Mouse (Mus musculus) Patski (cell line): Measurements from ENCODE around the gene Gmcl1. TPM values are rescaled to one million over a fixed set of nuclear protein-coding genes. Genes with fewer than 3 reads are reported as not detected.

Experiments used
- ATAC-seq: fragments of 100-300 bp; one replicate; pipeline ENCODE4 v1.8.0; 2021
- CTCF ChIA-PET: fragments of 350-600 bp; sonication (Branson Sonifier 250); formaldehyde crosslinking; loops from one replicate; lab custom pipeline; 2022; ENCODE audit warnings: inconsistent platforms; lab: Charles Lee
- POLR2A ChIA-PET: fragments of 350-600 bp; sonication (Branson Sonifier 250); formaldehyde crosslinking; loops from one replicate; lab custom pipeline; 2022; ENCODE audit warnings: antibody characterized with exemption, inconsistent platforms; lab: Charles Lee
- DNase-seq: peaks from one replicate; pipeline ENCODE4 v3.0.0-alpha.2; 2011; ENCODE audit warnings: low read depth, low spot score
- H3K27me3 ChIP-seq: fragments of 371-371 bp; one replicate; pipeline ENCODE4 v1.5.1; 2021
- CTCF ChIP-seq: fragments of 100-300 bp; IDR thresholded peaks from one replicate; pipeline ENCODE4 v1.5.1; 2021
- in situ Hi-C: fragments of 300-500 bp; cut with MboI; formaldehyde crosslinking; loops from 3 replicates; pipeline ENCODE4 v1.11.1; 2018; ENCODE audit warnings: low pct_unique_long_range_greater_than_20kb, mixed read lengths
- polyA plus RNA-seq: library from polyadenylated mRNA; unstranded; gene quantifications from one replicate; pipeline ENCODE4 v1.2.3, GENCODE M21; 2021

Gene Gmcl1
- polyA plus RNA-seq, 1 experiment from 2014 or later, result 59.1 TPM

- ChIA-PET CTCF (no interaction called here), POLR2A (interaction anchor here (1.0 kb wide), 1 partner anchor 12 kb away, joined by 5 read pairs; no protein-coding TSS in a partner anchor)
- DNase-seq (no peak), ATAC-seq (no peak)
- no peaks in the 10 kb centered on the region for H3K27me3 ChIP-seq
- in situ Hi-C loops, result no loop called here
- peak; percentile 17 for TF ChIP-seq CTCF
These were observed 39.4 kb upstream of the Gmcl1 start for GRCm38 (mm10) chr6:86772631-86773030.

GRCm38 (mm10) chr6:86768938-86769337 lies 35.8 kb upstream of the Gmcl1 start:
- CTCF ChIA-PET, result interaction anchor here (0.8 to 2.0 kb wide), 4 partner anchors 9 to 36 kb away, joined by 3 to 6 read pairs (median 4); no protein-coding TSS in a partner anchor
- no peaks in the 10 kb centered on the region for H3K27me3 ChIP-seq
- peak; percentile 74 for DNase-seq
- no peak for TF ChIP-seq CTCF
- POLR2A ChIA-PET, result interaction anchor here (1.0 to 1.4 kb wide), 2 partner anchors 14 to 22 kb away, joined by 4 to 6 read pairs; no protein-coding TSS in a partner anchor
- in situ Hi-C loops, result no loop called here
- peak; percentile 41 for ATAC-seq

- TF ChIP-seq CTCF, result no peak
- CTCF ChIA-PET, result interaction anchor here (0.8 to 2.0 kb wide), 4 partner anchors 10 to 37 kb away, joined by 3 to 6 read pairs (median 4); no protein-coding TSS in a partner anchor
- no peak for ATAC-seq
- DNase-seq, result no peak
- POLR2A ChIA-PET, result interaction anchor here (1.0 to 1.4 kb wide), 2 partner anchors 14 to 22 kb away, joined by 4 to 6 read pairs; no protein-coding TSS in a partner anchor
- in situ Hi-C loops, result no loop called here
- no peaks in the 10 kb centered on the region for H3K27me3 ChIP-seq
These were observed 35.1 kb upstream of the Gmcl1 start for GRCm38 (mm10) chr6:86768186-86768776.

GRCm38 (mm10) chr6:86767465-86767864 lies 34.3 kb upstream of the Gmcl1 start:
- in situ Hi-C loops, result no loop called here

GRCm38 (mm10) chr6:86765637-86766059 lies 32.5 kb upstream of the Gmcl1 start:
- TF ChIP-seq CTCF, result no peak
- ATAC-seq, result peak; percentile 61
- DNase-seq, result no peak
- CTCF ChIA-PET, result interaction anchor here (0.8 to 1.6 kb wide), 2 partner anchors 13 to 29 kb away, joined by 3 read pairs; no protein-coding TSS in a partner anchor
- POLR2A ChIA-PET, result interaction anchor here (0.6 kb wide), 1 partner anchor 39 kb away, joined by 4 read pairs; no protein-coding TSS in a partner anchor
- no peaks in the 10 kb centered on the region for H3K27me3 ChIP-seq
- in situ Hi-C loops, result no loop called here

More at GRCm38 (mm10) chr6:86767465-86767864, 34.3 kb upstream of the Gmcl1 start:
- ATAC-seq (no peak), DNase-seq (no peak)
- H3K27me3 ChIP-seq, result no peaks in the 10 kb centered on the region
- ChIA-PET POLR2A (no interaction called here), CTCF (interaction anchor here (1.6 kb wide), 1 partner anchor 21 kb away, joined by 4 read pairs; no protein-coding TSS in a partner anchor)
- no peak for TF ChIP-seq CTCF

- H3K27me3 ChIP-seq, result no peaks in the 10 kb centered on the region
- ChIA-PET POLR2A (interaction anchor here (0.9 kb wide), 1 partner anchor 14 kb away, joined by 4 read pairs; no protein-coding TSS in a partner anchor), CTCF (interaction anchor here (0.7 to 2.2 kb wide), 7 partner anchors 14 to 59 kb away, joined by 3 to 7 read pairs (median 4); no protein-coding TSS in a partner anchor)
- TF ChIP-seq CTCF, result peak; percentile 64
- in situ Hi-C loops, result loop anchor here (5.0 kb wide), 1 partner anchor 38 kb away; the partner anchor contains the start of gene Anxa4
- DNase-seq (no peak), ATAC-seq (no peak)
These were observed 21.1 kb upstream of the Gmcl1 start for GRCm38 (mm10) chr6:86754105-86754863.

GRCm38 (mm10) chr6:86752843-86753485 lies 19.8 kb upstream of the Gmcl1 start:
- ChIA-PET CTCF (interaction anchor here (1.3 to 2.2 kb wide), 3 partner anchors 13 to 54 kb away, joined by 3 to 7 read pairs (median 4); no protein-coding TSS in a partner anchor), POLR2A (no interaction called here)
- DNase-seq, result no peak
- H3K27me3 ChIP-seq, result no peaks in the 10 kb centered on the region
- TF ChIP-seq CTCF, result no peak
- ATAC-seq, result no peak
- in situ Hi-C loops, result loop anchor here (5.0 kb wide), 1 partner anchor 39 kb away; the partner anchor contains the start of gene Anxa4

- no peak for TF ChIP-seq CTCF
- in situ Hi-C loops, result loop anchor here (5.0 kb wide), 1 partner anchor 41 kb away; the partner anchor contains the start of gene Anxa4
- H3K27me3 ChIP-seq, result no peaks in the 10 kb centered on the region
- POLR2A ChIA-PET, result no interaction called here
- CTCF ChIA-PET, result no interaction called here
- ATAC-seq (no peak), DNase-seq (no peak)
These were observed 17.8 kb upstream of the Gmcl1 start for GRCm38 (mm10) chr6:86750961-86751360.

- TF ChIP-seq CTCF, result no peak
- no peak for DNase-seq
- CTCF ChIA-PET, result interaction anchor here (1.1 to 1.6 kb wide), 3 partner anchors 28 to 56 kb away, joined by 4 to 5 read pairs (median 4); no protein-coding TSS in a partner anchor
- in situ Hi-C loops, result loop anchor here (5.0 to 10.0 kb wide), 2 partner anchors 42 to 275 kb away; partner anchors contain the start of gene Anxa4
- POLR2A ChIA-PET, result interaction anchor here (0.6 kb wide), 1 partner anchor 8 kb away, joined by 3 read pairs; no protein-coding TSS in a partner anchor
- H3K27me3 ChIP-seq, result no peaks in the 10 kb centered on the region
- ATAC-seq, result no peak
These were observed 16.6 kb upstream of the Gmcl1 start for GRCm38 (mm10) chr6:86749817-86750216.
